Mouse (Mus musculus) heart, postnatal 0 days (tissue): ENCODE measurements around the gene Setd3. TPM values are rescaled to one million over a fixed set of nuclear protein-coding genes. Genes with fewer than 3 reads are reported as not detected.

Experiments
- ATAC-seq: fragments of 200-750 bp; cut with Nextera tagmentation; 2 replicates; pipeline ENCODE4 v1.8.0; 2017; ENCODE audit warnings: low read depth, moderate number of reproducible peaks, moderate library complexity; ENCODE audit not compliant: insufficient read depth
- DNase-seq: peaks from one replicate; pipeline ENCODE4 v3.0.0-alpha.2; 2016; ENCODE audit warnings: low spot score
- H3K27ac ChIP-seq: fragments of 300-500 bp; sonication (generic); 2 replicates; pipeline ENCODE4 v1.5.1; 2014; ENCODE audit warnings: low read depth, mild to moderate bottlenecking
- H3K27me3 ChIP-seq: fragments of 300-500 bp; sonication (generic); 2 replicates; pipeline ENCODE4 v1.6.1; 2014; ENCODE audit warnings: low read length, mixed read lengths; ENCODE audit not compliant: control insufficient read depth, insufficient read depth
- H3K36me3 ChIP-seq: fragments of 300-500 bp; sonication (generic); replicated peaks from 2 replicates; pipeline ENCODE4 v1.6.1; 2014; ENCODE audit warnings: low read length, mixed read lengths; ENCODE audit not compliant: control insufficient read depth, insufficient read depth
- H3K4me1 ChIP-seq: fragments of 300-500 bp; sonication (generic); 2 replicates; pipeline ENCODE4 v1.6.1; 2014; ENCODE audit warnings: antibody characterized with exemption; ENCODE audit not compliant: control insufficient read depth, insufficient read depth
- H3K4me2 ChIP-seq: fragments of 300-500 bp; sonication (generic); 2 replicates; pipeline ENCODE4 v1.6.1; 2014; ENCODE audit warnings: low read depth, mild to moderate bottlenecking, low read length, moderate library complexity
- H3K4me3 ChIP-seq: fragments of 300-500 bp; sonication (generic); 2 replicates; pipeline ENCODE4 v1.5.1; 2014; ENCODE audit warnings: low read depth, low read length
- H3K9ac ChIP-seq: fragments of 300-500 bp; sonication (generic); replicated peaks from 2 replicates; pipeline ENCODE4 v1.6.1; 2014; ENCODE audit warnings: low read depth, low read length, mixed read lengths
- H3K9me3 ChIP-seq: fragments of 300-500 bp; sonication (generic); replicated peaks from 2 replicates; pipeline ENCODE4 v1.6.1; 2016; ENCODE audit warnings: low read length; ENCODE audit not compliant: control insufficient read depth
- CTCF ChIP-seq: IDR thresholded peaks from 2 replicates; pipeline ENCODE4 v1.5.1; 2016; ENCODE audit warnings: antibody characterized with exemption, control low read depth, low read depth
- EP300 ChIP-seq: IDR thresholded peaks from 2 replicates; pipeline ENCODE4 v1.6.1; 2016; ENCODE audit warnings: antibody characterized with exemption, low read depth
- WGBS: fragments of 180-500 bp; shearing (Covaris S2); extraction: QIAGEN DNeasy Blood & Tissue Kit; methylation state at CpG from one replicate; pipeline ENCODE4 v1.1.7; 2014; 5-methylcytosine and 5-hydroxymethylcytosine counted together
- polyA plus RNA-seq: library from polyadenylated mRNA; unstranded; fragments of >200 nt; fragmentation: Nextera tagmentation; extraction: Ambion mirVana; gene quantifications from 2 replicates; pipeline ENCODE4 v1.2.1, GENCODE M21; 2015
- total RNA-seq: library from RNA; depleted of rRNA; stranded (reverse); fragments of >200 nt; gene quantifications from 2 replicates; pipeline ENCODE4 v1.2.3, GENCODE M21; 2014; ENCODE audit warnings: low replicate concordance; rRNA removed

Setd3 gene
- total RNA-seq (54.8 and 61.3 TPM in 2 replicates), polyA plus RNA-seq (54.5 and 56.2 TPM in 2 replicates)

- Histone ChIP-seq H3K4me2 (peak within 1 kb of the TSS; percentile 96), H3K4me1 (peaks cover 28% of the 10 kb centered on the region), H3K36me3 (peaks cover 17% of the 10 kb centered on the region), H3K4me3 (peak within 1 kb of the TSS; percentile 94), H3K27me3 (no peaks in the 10 kb centered on the region), H3K9ac (peak within 1 kb of the TSS; percentile 96), H3K9me3 (no peaks in the 10 kb centered on the region), H3K27ac (peak within 1 kb of the TSS; percentile 93)
- WGBS, result 0% methylated on average over 7 of the region's 9 CpGs
- ATAC-seq, result no peak
- DNase-seq, result no peak
- TF ChIP-seq EP300 (no peak), CTCF (no peak)
Observed at GRCm38 (mm10) chr12:108179246-108179320, at the start of gene Setd3. Gene Setd3, minus strand, starts transcription at chr12:108179314.

GRCm38 (mm10) chr12:108227527-108227926, 48.4 kb upstream of the Setd3 start:
- TF ChIP-seq EP300 (no peak), CTCF (no peak)
- no peak overlapping the region for H3K27ac ChIP-seq
- no peak for DNase-seq

GRCm38 (mm10) chr12:108226941-108227340, 47.8 kb upstream of the Setd3 start:
- H3K36me3 ChIP-seq, result no peaks in the 10 kb centered on the region
- no peak overlapping the region for H3K9ac ChIP-seq
- no peak for DNase-seq
- 84% methylated on average over 12 of the region's 12 CpGs for WGBS
- peaks cover 26% of the 10 kb centered on the region for H3K4me1 ChIP-seq
- no peaks in the 10 kb centered on the region for H3K9me3 ChIP-seq
- H3K4me2 ChIP-seq, result no peak overlapping the region
- no peak for ATAC-seq
- H3K27ac ChIP-seq, result no peak overlapping the region
- no peak overlapping the region for H3K4me3 ChIP-seq
- TF ChIP-seq EP300 (no peak), CTCF (no peak)
- no peaks in the 10 kb centered on the region for H3K27me3 ChIP-seq

More at GRCm38 (mm10) chr12:108227527-108227926, 48.4 kb upstream of the Setd3 start:
- Histone ChIP-seq H3K36me3 (no peaks in the 10 kb centered on the region), H3K9me3 (no peaks in the 10 kb centered on the region), H3K4me2 (no peak overlapping the region), H3K9ac (no peak overlapping the region), H3K27me3 (no peaks in the 10 kb centered on the region), H3K4me1 (peaks cover 26% of the 10 kb centered on the region), H3K4me3 (no peak overlapping the region)
- ATAC-seq, result no peak
- WGBS, result 53% methylated on average over 16 of the region's 16 CpGs

- H3K4me1 ChIP-seq, result peaks cover 25% of the 10 kb centered on the region
- WGBS, result 85% methylated on average over 13 of the region's 13 CpGs
- no peak for DNase-seq
Observed at GRCm38 (mm10) chr12:108226216-108226615, 47.1 kb upstream of the Setd3 start.

GRCm38 (mm10) chr12:108225781-108226180, 46.7 kb upstream of the Setd3 start:
- H3K36me3 ChIP-seq, result no peaks in the 10 kb centered on the region
- DNase-seq (no peak), ATAC-seq (no peak; the same call in 1 of the 2 replicates)
- 48% methylated on average over 7 of the region's 7 CpGs for WGBS
- peaks cover 22% of the 10 kb centered on the region for H3K4me1 ChIP-seq
- TF ChIP-seq EP300, result no peak
- TF ChIP-seq CTCF, result no peak
- no peaks in the 10 kb centered on the region for H3K9me3 ChIP-seq
- H3K4me3 ChIP-seq, result no peak overlapping the region
- H3K27me3 ChIP-seq, result no peaks in the 10 kb centered on the region
- no peak overlapping the region for H3K9ac ChIP-seq
- no peak overlapping the region for H3K27ac ChIP-seq
- H3K4me2 ChIP-seq, result no peak overlapping the region

More at GRCm38 (mm10) chr12:108226216-108226615, 47.1 kb upstream of the Setd3 start:
- TF ChIP-seq EP300, result no peak
- TF ChIP-seq CTCF, result no peak
- no peak for ATAC-seq
- no peak overlapping the region for H3K9ac ChIP-seq
- no peak overlapping the region for H3K4me3 ChIP-seq
- H3K27ac ChIP-seq, result no peak overlapping the region
- no peaks in the 10 kb centered on the region for H3K9me3 ChIP-seq
- H3K36me3 ChIP-seq, result no peaks in the 10 kb centered on the region
- H3K27me3 ChIP-seq, result no peaks in the 10 kb centered on the region
- H3K4me2 ChIP-seq, result no peak overlapping the region

GRCm38 (mm10) chr12:108223357-108223756, 44.2 kb upstream of the Setd3 start:
- no peak overlapping the region for H3K4me3 ChIP-seq
- ATAC-seq, result no peak
- H3K4me1 ChIP-seq, result peaks cover 12% of the 10 kb centered on the region
- no peaks in the 10 kb centered on the region for H3K36me3 ChIP-seq
- no peak overlapping the region for H3K27ac ChIP-seq
- no peaks in the 10 kb centered on the region for H3K9me3 ChIP-seq
- H3K9ac ChIP-seq, result no peak overlapping the region
- TF ChIP-seq CTCF (no peak), EP300 (no peak)
- no peak for DNase-seq
- H3K4me2 ChIP-seq, result no peak overlapping the region
- WGBS, result 60% methylated on average over 7 of the region's 8 CpGs
- no peaks in the 10 kb centered on the region for H3K27me3 ChIP-seq
